Mouse (Mus musculus): ENCODE results near the gene Tex45. TPM values are rescaled to one million over a fixed set of nuclear protein-coding genes. Genes with fewer than 3 reads are reported as not detected.

The Tex45 gene
- polyA plus RNA-seq, 1 experiment, result not detected

DNA sequence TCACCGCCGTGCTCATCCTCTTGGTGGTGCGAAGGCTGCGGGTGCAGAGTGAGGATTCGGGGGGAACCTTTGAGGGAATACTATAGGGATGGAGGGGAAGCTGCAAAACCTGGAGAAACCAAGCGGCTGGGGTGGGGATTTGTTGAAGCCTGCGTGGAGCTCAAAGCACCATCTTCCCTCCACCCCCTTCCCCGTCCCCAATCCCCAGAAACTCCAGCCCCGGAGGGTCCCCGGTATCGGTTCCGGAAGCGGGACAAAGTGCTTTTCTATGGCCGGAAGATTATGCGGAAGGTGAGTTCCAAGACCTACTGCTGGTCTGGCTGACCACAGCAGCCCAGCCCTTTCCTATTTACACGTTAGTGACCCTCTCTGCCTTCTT is 46.4 kb downstream of the Tex45 start:
- no peaks in the 10 kb centered on the region for H3K36me3 ChIP-seq (ENCODE audit: control insufficient read depth, insufficient read depth)
- peak overlapping the region; percentile 71 for H3K4me3 ChIP-seq
- TF ChIP-seq MYOD1 (IDR thresholded peaks at IDR 0.05; ENCODE audit: control insufficient read depth in 1 of 3, insufficient read length in 2 of 3, low read depth in 2 of 3) (no peak), POLR2AphosphoS2 (IDR thresholded peaks at IDR 0.05; ENCODE audit: insufficient read length, low read depth) (no peak), MAX (IDR thresholded peaks at IDR 0.05; ENCODE audit: low read depth) (no peak), POLR2A (IDR thresholded peaks at IDR 0.05; ENCODE audit: insufficient read length, low read depth) (no peak), TCF3 (IDR thresholded peaks at IDR 0.05; ENCODE audit: insufficient read length, low read depth) (no peak), USF1 (IDR thresholded peaks at IDR 0.05; ENCODE audit: low read depth) (no peak), REST (IDR thresholded peaks at IDR 0.05; ENCODE audit: insufficient read depth, insufficient read length) (no peak), MYOG (IDR thresholded peaks at IDR 0.05; ENCODE audit: control insufficient read depth in 1 of 3, insufficient read depth in 1 of 3, insufficient read length in 2 of 3, low read depth in 2 of 3) (no peak), SRF (IDR thresholded peaks at IDR 0.05; ENCODE audit: control insufficient read depth, insufficient read length, low read depth) (no peak)
- H3K79me2 ChIP-seq (ENCODE audit: control insufficient read depth, insufficient read depth), result no peaks in the 10 kb centered on the region
- peak overlapping the region; percentile 4 for H3ac ChIP-seq (ENCODE audit: control insufficient read depth, insufficient read length)
- no peaks in the 10 kb centered on the region for H3K27me3 ChIP-seq (ENCODE audit: control insufficient read depth, insufficient read depth, insufficient read length)
- peak overlapping the region; percentile 99 for H3K4me2 ChIP-seq (ENCODE audit: low read depth)

DNA sequence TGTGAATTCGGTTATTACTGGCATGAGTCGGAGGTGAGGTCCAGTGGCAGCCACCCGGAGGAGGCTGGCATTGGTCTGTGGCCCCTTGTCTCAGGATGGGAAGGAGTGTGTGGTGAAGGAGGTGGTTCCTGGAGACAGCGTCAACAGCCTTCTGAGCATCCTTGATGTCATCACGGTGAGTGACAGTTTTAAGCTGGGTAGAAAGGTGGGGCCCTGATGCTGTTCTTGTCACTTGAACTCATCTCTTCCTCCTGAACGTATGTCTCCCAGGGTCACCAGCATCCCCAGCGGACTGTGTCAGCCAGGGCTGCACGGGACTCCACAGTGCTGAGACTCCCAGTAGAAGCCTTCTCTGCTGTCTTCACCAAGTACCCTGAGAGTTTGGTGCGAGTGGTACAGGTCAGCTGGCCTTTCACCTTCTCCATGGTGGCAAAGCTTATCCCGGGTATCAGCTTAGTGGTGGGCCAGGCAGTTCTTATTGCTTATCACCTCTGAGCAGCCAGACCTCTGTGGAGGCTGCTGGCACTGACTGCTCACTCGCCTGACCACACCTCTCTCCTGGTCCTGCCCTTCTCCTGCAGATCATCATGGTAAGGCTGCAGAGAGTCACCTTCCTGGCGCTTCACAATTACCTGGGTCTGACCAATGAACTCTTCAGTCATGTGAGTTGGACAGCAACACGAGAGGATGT is 51.5 kb downstream of the Tex45 start:
- Histone ChIP-seq H3K27me3 (ENCODE audit: control insufficient read depth, insufficient read depth, insufficient read length) (no peaks in the 10 kb centered on the region), H3K79me2 (ENCODE audit: control insufficient read depth, insufficient read depth) (no peaks in the 10 kb centered on the region), H3K4me2 (ENCODE audit: low read depth) (no peak overlapping the region), H3K36me3 (ENCODE audit: control insufficient read depth, insufficient read depth) (peaks cover 12% of the 10 kb centered on the region), H3ac (ENCODE audit: control insufficient read depth, insufficient read length) (no peak overlapping the region), H3K4me3 (no peak overlapping the region)
- no peak for TF ChIP-seq POLR2A (IDR thresholded peaks at IDR 0.05; ENCODE audit: insufficient read length, low read depth)
- no peak for TF ChIP-seq USF1 (IDR thresholded peaks at IDR 0.05; ENCODE audit: low read depth)
- TF ChIP-seq MAX (IDR thresholded peaks at IDR 0.05; ENCODE audit: low read depth), result no peak
- TF ChIP-seq MYOD1 (IDR thresholded peaks at IDR 0.05; ENCODE audit: control insufficient read depth in 1 of 3, insufficient read length in 2 of 3, low read depth in 2 of 3), result no peak
- TF ChIP-seq SRF (IDR thresholded peaks at IDR 0.05; ENCODE audit: control insufficient read depth, insufficient read length, low read depth), result no peak

- H3K4me2 ChIP-seq (ENCODE audit: low read depth), result no peak overlapping the region
- H3K36me3 ChIP-seq (ENCODE audit: control insufficient read depth, insufficient read depth), result peaks cover 3% of the 10 kb centered on the region
- TF ChIP-seq CEBPB (IDR thresholded peaks at IDR 0.05; ENCODE audit: insufficient read depth, poor library complexity, severe bottlenecking), result no peak
- no peak for TF ChIP-seq MYOG (IDR thresholded peaks at IDR 0.05; ENCODE audit: control insufficient read depth in 1 of 3, insufficient read depth in 1 of 3, insufficient read length in 2 of 3, low read depth in 2 of 3)
- no peak for TF ChIP-seq TCF12 (IDR thresholded peaks at IDR 0.05; ENCODE audit: insufficient read depth, poor library complexity, severe bottlenecking)
- no peak for TF ChIP-seq SRF (IDR thresholded peaks at IDR 0.05; ENCODE audit: control insufficient read depth, insufficient read length, low read depth)
- TF ChIP-seq POLR2A (IDR thresholded peaks at IDR 0.05; ENCODE audit: insufficient read length, low read depth), result no peak
- TF ChIP-seq MAX (IDR thresholded peaks at IDR 0.05; ENCODE audit: low read depth), result no peak
- no peak for TF ChIP-seq POLR2AphosphoS2 (IDR thresholded peaks at IDR 0.05; ENCODE audit: insufficient read length, low read depth)
- TF ChIP-seq TCF3 (IDR thresholded peaks at IDR 0.05; ENCODE audit: insufficient read length, low read depth), result no peak
- no peak for TF ChIP-seq MYOD1 (IDR thresholded peaks at IDR 0.05; ENCODE audit: control insufficient read depth in 1 of 3, insufficient read length in 2 of 3, low read depth in 2 of 3)
- TF ChIP-seq E2F4 (IDR thresholded peaks at IDR 0.05; ENCODE audit: insufficient read depth), result no peak
- TF ChIP-seq REST (IDR thresholded peaks at IDR 0.05; ENCODE audit: insufficient read depth, insufficient read length), result no peak
- TF ChIP-seq USF1 (IDR thresholded peaks at IDR 0.05; ENCODE audit: low read depth), result no peak
- H3K79me2 ChIP-seq (ENCODE audit: control insufficient read depth, insufficient read depth), result no peaks in the 10 kb centered on the region
- H3ac ChIP-seq (ENCODE audit: control insufficient read depth, insufficient read length), result no peak overlapping the region
- H3K27me3 ChIP-seq (ENCODE audit: control insufficient read depth, insufficient read depth, insufficient read length), result no peaks in the 10 kb centered on the region
- no peak overlapping the region for H3K4me3 ChIP-seq
Measured at GRCm38 (mm10) chr8:3530816-3531215, 60.2 kb downstream of the Tex45 start.

DNA sequence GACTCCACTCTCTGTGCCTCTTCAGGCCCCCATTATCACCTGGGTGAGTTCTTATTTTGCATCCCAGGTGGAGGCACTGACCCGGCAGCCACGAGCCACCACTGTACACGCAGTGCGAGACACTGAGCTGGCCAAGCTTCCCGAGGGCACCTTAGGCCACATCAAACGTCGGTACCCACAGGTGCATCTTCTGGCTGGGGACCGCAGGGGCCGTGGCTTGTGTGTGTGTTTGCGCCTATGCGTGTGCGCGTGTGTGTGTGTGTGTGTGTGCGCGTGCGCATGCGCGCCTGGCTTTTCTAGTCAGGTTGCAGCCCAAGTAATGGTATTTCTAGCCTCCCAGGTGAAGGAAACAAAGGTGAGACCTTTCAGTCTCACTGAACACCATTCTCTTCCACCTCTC is 61.3 kb downstream of the Tex45 start:
- Histone ChIP-seq H3K4me3 (no peak overlapping the region), H3K36me3 (ENCODE audit: control insufficient read depth, insufficient read depth) (no peaks in the 10 kb centered on the region)

More for the DNA sequence above, 61.3 kb downstream of the Tex45 start:
- H3ac ChIP-seq (ENCODE audit: control insufficient read depth, insufficient read length), result no peak overlapping the region
- no peak for TF ChIP-seq TCF12 (IDR thresholded peaks at IDR 0.05; ENCODE audit: insufficient read depth, poor library complexity, severe bottlenecking)
- no peak for TF ChIP-seq POLR2AphosphoS2 (IDR thresholded peaks at IDR 0.05; ENCODE audit: insufficient read length, low read depth)
- TF ChIP-seq MYOD1 (IDR thresholded peaks at IDR 0.05; ENCODE audit: control insufficient read depth in 1 of 3, insufficient read length in 2 of 3, low read depth in 2 of 3), result no peak
- TF ChIP-seq MAX (IDR thresholded peaks at IDR 0.05; ENCODE audit: low read depth), result no peak
- no peak for TF ChIP-seq SRF (IDR thresholded peaks at IDR 0.05; ENCODE audit: control insufficient read depth, insufficient read length, low read depth)
- no peak for TF ChIP-seq POLR2A (IDR thresholded peaks at IDR 0.05; ENCODE audit: insufficient read length, low read depth)
- no peak for TF ChIP-seq E2F4 (IDR thresholded peaks at IDR 0.05; ENCODE audit: insufficient read depth)
- no peak for TF ChIP-seq REST (IDR thresholded peaks at IDR 0.05; ENCODE audit: insufficient read depth, insufficient read length)
- no peak for TF ChIP-seq MYOG (IDR thresholded peaks at IDR 0.05; ENCODE audit: control insufficient read depth in 1 of 3, insufficient read depth in 1 of 3, insufficient read length in 2 of 3, low read depth in 2 of 3)
- TF ChIP-seq TCF3 (IDR thresholded peaks at IDR 0.05; ENCODE audit: insufficient read length, low read depth), result no peak
- no peak for TF ChIP-seq USF1 (IDR thresholded peaks at IDR 0.05; ENCODE audit: low read depth)
- no peak for TF ChIP-seq CEBPB (IDR thresholded peaks at IDR 0.05; ENCODE audit: insufficient read depth, poor library complexity, severe bottlenecking)
- no peaks in the 10 kb centered on the region for H3K27me3 ChIP-seq (ENCODE audit: control insufficient read depth, insufficient read depth, insufficient read length)
- no peak overlapping the region for H3K4me2 ChIP-seq (ENCODE audit: low read depth)
- no peaks in the 10 kb centered on the region for H3K79me2 ChIP-seq (ENCODE audit: control insufficient read depth, insufficient read depth)
